Mouse (Mus musculus) embryo, embryonic 10 days (tissue): Measurements from ENCODE around the gene Tspan10.

Experiments
- DNase-seq: peaks from one replicate; pipeline ENCODE4 v3.0.0-alpha.2; 2015; ENCODE audit warnings: low spot score

The Tspan10 gene

DNA sequence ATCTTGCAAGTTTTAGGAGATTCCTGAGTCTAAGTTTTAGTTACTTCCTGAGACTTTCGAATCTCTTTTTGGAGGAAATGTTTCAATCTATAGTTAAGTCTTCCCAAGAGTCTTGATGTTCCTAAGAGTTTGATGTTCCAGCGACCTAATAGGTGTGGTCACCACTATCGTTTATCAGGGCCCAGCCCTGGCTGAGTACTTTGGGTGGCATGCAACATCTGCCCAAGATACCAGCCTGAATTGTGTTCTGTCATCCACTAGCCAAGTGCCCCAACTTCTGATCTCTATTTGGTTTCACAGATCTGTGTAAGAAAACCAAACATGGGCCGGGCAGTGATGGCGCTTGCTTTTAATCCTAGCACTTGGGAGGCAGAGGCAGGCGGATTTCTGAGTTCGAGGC is 13.0 kb downstream of the Tspan10 start:
- DNase-seq = no peak

- no peak for DNase-seq
These were observed 14.9 kb downstream of the Tspan10 start for GRCm38 (mm10) chr11:120457370-120457769.

DNA sequence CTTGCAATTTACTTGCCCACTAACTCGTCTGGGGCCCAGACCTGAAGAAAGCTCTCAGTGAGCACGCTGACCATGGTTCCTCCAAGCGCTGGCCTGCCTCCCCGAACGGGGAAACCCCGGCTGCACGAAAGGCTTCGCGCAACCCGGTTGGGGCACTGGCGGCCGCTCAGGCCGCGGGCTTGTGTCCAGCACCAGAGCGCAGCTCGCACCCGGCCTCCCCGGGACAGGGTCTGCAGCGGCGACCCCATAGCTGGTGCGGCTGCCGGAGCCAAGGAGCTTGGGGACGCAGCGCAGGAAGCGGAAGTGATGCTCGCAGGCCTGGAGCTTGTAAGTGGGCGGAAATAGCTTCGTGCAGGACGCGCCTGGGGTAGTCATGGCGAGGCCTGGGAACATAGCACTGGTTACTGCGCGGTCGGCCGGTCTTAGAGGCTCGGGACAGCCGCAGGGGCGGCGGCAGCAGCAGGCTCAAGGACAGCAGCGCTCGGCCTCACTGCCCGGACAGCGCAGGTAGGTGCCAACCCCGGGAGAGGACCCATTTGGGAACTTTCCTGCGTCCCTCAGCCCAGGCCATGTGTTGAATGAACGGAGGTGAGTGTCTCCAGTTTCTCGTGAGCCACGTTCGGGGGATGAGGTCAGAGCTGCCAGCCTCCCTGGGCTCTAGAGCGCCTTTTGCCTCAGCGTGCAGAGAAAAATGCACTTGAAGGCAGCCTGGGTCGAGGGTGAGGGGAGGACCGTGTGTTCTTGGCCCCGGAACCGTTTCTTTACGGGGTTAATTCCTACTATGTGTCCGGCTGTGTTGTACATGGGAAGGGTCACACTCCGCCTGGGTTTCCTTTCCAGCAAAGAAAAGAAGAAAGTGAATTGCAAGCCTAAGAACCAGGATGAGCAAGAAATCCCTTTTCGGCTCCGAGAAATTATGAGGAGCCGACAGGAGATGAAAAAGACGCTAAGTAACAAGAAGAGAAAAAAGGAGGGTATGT is 15.6 kb downstream of the Tspan10 start, which contains the start of the genes Oxld1 and Ccdc137:
Gene Oxld1, minus strand, starts transcription at position 297 of the 980 bp plus-strand sequence.
Gene Ccdc137, plus strand, starts transcription at position 344 of the 980 bp plus-strand sequence.
- peak; percentile 95 for DNase-seq

GRCm38 (mm10) chr11:120458847-120459597 is 16.6 kb downstream of the Tspan10 start:
- no peak for DNase-seq

- no peak for DNase-seq
These were observed 21.1 kb downstream of the Tspan10 start for GRCm38 (mm10) chr11:120463536-120463935.

- DNase-seq = no peak
These were observed 21.9 kb downstream of the Tspan10 start for GRCm38 (mm10) chr11:120464365-120464764.

- DNase-seq = no peak
These were observed 23.1 kb downstream of the Tspan10 start for GRCm38 (mm10) chr11:120465521-120465920.

GRCm38 (mm10) chr11:120467051-120467735 is 24.7 kb downstream of the Tspan10 start, which contains the start of gene Arl16:
TSS of gene Arl16 (minus strand) at chr11:120467607.
- peak; percentile 100 for DNase-seq

- DNase-seq = no peak
These were observed 25.3 kb downstream of the Tspan10 start for GRCm38 (mm10) chr11:120467736-120468092.

- no peak for DNase-seq
These were observed 29.6 kb downstream of the Tspan10 start for GRCm38 (mm10) chr11:120472052-120472451.

- DNase-seq = no peak
These were observed 41.0 kb downstream of the Tspan10 start for GRCm38 (mm10) chr11:120483448-120483934.

DNA sequence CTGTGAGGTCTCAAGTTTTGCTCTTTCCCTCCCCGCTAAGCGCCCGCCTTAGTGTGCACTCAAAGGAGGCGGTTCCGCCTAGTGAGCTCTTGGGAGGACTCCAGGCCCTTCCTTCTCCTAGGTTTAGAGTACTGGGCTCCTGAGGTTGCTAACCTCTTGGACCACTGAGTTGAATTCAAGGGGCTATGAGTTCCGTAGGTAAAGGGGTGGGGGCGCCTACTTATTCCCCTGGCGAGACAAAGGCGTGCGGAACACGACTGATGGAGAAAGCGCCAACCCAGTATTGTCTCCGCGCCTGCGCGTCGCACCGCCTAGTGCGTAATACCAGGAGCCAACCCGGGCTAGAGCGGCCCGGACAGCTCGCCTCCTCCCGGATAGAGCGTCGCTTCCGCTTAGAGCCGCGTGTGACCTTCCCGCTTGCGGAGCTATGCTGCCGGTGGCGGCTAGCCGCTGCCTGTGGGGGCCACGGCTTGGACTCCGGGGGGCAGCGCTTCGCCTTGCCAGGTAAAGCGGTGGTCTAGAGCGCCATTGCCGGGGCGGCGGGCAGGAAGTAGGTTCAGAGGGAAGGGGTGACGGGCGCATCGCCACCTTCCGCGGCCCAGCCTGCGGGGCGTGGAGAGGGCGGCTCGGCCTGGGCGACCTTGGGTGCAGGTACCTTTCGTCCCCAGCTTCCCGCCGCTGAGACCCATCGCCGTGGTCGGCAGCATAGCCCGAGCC is 42.0 kb downstream of the Tspan10 start, which contains the start of gene Mrpl12:
Gene Mrpl12, plus strand, starts transcription at position 349 of the 717 bp plus-strand sequence.
- peak; percentile 99 for DNase-seq

GRCm38 (mm10) chr11:120485251-120485650 is 42.8 kb downstream of the Tspan10 start:
- no peak for DNase-seq

- DNase-seq = no peak
These were observed 46.1 kb downstream of the Tspan10 start for GRCm38 (mm10) chr11:120488516-120488915.

GRCm38 (mm10) chr11:120489054-120489761 is 46.8 kb downstream of the Tspan10 start:
- DNase-seq = peak; percentile 93

DNA sequence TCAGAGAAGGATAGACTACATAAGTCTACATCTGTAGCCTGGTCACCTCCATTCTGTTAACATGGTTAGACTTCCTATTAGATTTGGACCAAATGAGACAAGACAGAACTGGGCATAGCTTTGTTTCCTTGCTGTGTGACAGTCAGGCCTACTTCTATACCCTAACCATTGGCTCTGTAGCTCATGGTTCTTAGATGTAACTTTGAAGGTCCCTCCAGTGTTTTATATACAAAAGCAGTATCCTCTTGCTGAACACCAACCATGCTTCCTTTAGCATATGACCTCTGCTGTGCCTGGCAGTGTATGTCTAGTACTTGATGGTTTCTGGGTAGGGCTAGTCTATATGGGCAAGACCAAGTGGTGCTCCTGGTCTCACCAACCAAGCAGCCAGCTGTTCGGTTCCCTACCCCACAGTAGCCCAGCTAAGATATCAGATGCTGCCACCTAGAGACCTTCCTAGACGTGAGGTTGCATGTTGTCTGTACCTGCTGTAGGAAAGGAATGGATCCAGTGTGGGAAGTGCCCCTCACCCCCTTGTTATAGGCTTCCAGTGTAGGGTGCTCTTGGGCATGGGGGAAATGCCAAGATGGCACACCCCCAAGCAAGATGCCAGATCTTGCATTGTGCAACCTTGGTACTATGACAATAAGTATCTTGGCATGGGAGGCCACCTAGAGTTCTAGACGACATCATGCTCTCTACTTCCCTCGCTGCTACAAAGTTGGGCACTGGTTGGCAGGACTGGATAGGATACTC is 48.0 kb downstream of the Tspan10 start:
- no peak for DNase-seq

- DNase-seq = peak; percentile 92
These were observed 49.0 kb downstream of the Tspan10 start, which contains the start of gene Slc25a10 for GRCm38 (mm10) chr11:120491317-120492023. TSS of gene Slc25a10 (plus strand) at chr11:120491840.

- DNase-seq = peak; percentile 76
These were observed 49.8 kb downstream of the Tspan10 start for GRCm38 (mm10) chr11:120492024-120492877.
